Mouse (Mus musculus) bone marrow macrophage, adult 2 months (primary cell): ENCODE results near the gene Vps37b.

ENCODE experiments used
- CTCF ChIP-seq: IDR thresholded peaks from 2 replicates; pipeline ENCODE4 v1.5.1; 2012; ENCODE audit warnings: low read depth, mild to moderate bottlenecking, low read length, moderate library complexity
- POLR2A ChIP-seq: IDR thresholded peaks from 2 replicates; pipeline ENCODE4 v1.6.1; 2012; ENCODE audit warnings: mild to moderate bottlenecking, low read depth, low read length, borderline replicate concordance

- TF ChIP-seq POLR2A (no peak), CTCF (no peak)
Observed at GRCm38 (mm10) chr5:123957213-123957612, 74.9 kb downstream of the Vps37b start.
